Mouse (Mus musculus) heart, adult 10 weeks (tissue): ENCODE measurements around the gene Ptcd2. TPM values are rescaled to one million over a fixed set of nuclear protein-coding genes. Genes with fewer than 3 reads are reported as not detected.

Source experiments
- polyA plus RNA-seq: library from polyadenylated mRNA; stranded (reverse); fragments of 350-450 nt; fragmentation: Illumina TruSeq; extraction: RNeasy Lipid Tissue Mini Kit (QIAGEN cat#74804); gene quantifications from one replicate; pipeline ENCODE4 v1.2.3, GENCODE M21; 2014; ENCODE audit warnings: low read depth, low replicate concordance

Ptcd2 gene
- 65.4 TPM for polyA plus RNA-seq

DNA sequence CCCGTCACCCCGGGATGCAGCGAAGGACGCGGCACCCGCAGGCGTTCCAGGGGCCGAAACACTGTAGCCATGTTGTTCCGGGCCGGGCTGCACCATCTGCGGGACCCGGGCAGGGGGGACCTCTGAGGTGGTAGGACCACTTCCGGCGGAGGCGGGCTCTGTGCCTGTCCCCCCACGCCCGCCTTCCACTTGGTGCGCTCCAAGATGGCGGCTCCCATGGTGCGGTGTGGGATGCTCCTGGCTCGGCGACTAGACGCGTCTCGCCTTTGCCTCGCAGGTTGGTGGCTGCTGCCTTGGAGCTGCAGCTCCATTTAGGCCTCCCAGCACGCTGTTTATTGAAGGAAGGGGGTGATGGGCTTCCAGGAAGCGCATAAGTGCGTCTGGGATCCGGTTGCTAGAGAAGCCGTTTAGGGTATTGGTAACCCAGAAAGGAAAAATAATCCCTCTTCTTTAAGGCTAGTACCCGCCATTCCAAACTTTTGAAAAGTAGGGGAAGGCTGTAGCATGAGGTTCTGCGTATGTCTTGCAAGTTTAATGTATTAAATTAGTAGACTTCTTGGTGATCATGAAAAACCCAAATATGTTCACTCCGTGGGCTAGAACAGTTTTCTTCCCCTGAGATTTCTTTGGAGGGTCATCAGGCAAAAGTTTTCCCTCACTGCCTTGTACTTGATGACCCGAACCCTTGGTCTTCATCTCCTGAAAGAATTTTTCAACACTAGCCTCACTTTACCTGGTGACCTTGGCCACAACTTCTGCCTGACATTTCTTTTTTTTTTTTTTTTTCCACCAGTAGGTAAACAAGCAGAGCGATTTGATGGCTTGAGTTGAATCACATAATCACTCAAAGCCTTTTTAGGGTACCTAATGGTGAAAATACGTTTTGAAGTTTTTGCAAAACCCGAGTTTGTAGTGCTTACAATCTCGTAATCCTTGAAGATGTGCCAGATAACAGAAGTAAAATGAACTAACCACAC lies at the start of gene Ptcd2, which contains the start of gene Mrps27:
TSS of gene Ptcd2 (minus strand) at position 107 of the 977 bp plus-strand sequence.
TSS of gene Mrps27 (plus strand) at position 188 of the 977 bp plus-strand sequence.

Other genes starting within 250 kb of the Ptcd2 start
- gene Zfp366, start 159.9 kb downstream of the Ptcd2 start, polyA plus RNA-seq = 8.0 TPM
- gene Mrps27, start 81 bp upstream of the Ptcd2 start, polyA plus RNA-seq = 49.0 TPM
- 4.0 TPM for gene Map1b, start 171.8 kb upstream of the Ptcd2 start, polyA plus RNA-seq